In the genomic region with DNA sequence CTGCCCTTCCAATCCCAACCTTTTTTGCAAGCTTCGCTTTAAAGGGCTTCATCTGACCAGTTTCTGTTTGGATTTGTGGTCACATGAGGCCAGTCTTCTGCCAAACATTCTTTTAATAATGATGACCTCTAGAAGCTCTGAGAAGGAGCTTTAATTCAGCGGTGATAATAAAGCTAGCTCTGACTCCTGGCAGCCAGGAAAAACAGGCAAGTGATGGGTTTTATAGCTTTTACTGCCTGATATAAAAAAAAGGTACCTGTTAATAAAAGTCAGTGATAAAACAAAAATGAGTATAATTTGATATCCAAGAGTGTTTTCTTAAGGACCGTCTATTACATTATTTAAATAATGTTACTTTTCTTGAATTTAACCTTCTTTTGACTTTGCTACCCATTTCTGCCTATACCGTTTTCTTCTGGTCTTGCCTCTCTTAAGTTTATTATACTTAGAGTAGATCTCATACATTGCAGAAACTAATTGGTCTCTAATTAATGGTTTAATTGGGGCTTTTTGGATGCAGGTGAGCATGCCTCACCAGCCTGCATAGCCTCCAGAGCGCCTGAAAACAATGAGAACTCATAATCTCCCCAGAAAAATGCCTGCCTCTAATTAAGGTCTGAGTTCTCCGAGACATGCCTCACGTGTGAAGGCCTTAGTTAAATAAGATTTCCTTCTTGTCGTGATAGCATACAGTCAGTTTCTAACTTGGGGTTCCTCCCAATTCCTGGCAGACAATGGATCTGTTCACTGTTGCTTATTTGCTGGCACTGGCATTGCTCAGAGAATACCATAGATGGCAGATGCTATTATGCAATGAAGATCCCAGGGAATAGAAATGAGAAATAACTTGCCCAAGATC, we compare ENCODE assay signal across 9 mouse cellular contexts.
A peak's percentile ranks its signal among the peaks of the same experiment; 100 is the strongest.
DNase-seq lines count a peak whose midpoint lies in the region; ATAC-seq and TF ChIP-seq lines count a peak whose summit lies in the region.
"Had no signal": no experiment of that assay in that cellular context is flagged by ENCODE, and none has a peak within 500 bp of the region (broad histone marks: within the 10 kb centered on the region; RNA-seq: fewer than 3 reads in every experiment).

No protein-coding gene starts in this region.

- DNase-seq in hindbrain, postnatal 0 days (ENCODE audit: low spot score) = no peak
- DNase-seq in brain, embryonic 14.5 days (ENCODE audit: low read depth) = peak; percentile 88
- DNase-seq in forebrain, postnatal 0 days = peak; percentile 18

- H3K9me3 ChIP-seq in hindbrain, embryonic 13.5 days = no peaks in the 10 kb centered on the region
- H3K9me3 ChIP-seq in hindbrain, postnatal 0 days (ENCODE audit: low read length) = no peaks in the 10 kb centered on the region
- H3K9me3 ChIP-seq in megakaryocyte, embryonic 14.5 days = no peaks in the 10 kb centered on the region
- H3K9me3 ChIP-seq in forebrain, postnatal 0 days (ENCODE audit: low read length) = no peaks in the 10 kb centered on the region
- H3K9me3 ChIP-seq: liver, embryonic 13.5 days; stomach, embryonic 15.5 days had no signal

- H3K4me3 ChIP-seq in hindbrain, embryonic 13.5 days = no peak overlapping the region
- no peak overlapping the region for H3K4me3 ChIP-seq in hindbrain, postnatal 0 days (ENCODE audit: low read length)
- peak overlapping the region; percentile 28 for H3K4me3 ChIP-seq in megakaryocyte, embryonic 14.5 days (replicated peaks)
- no peak overlapping the region for H3K4me3 ChIP-seq in forebrain, postnatal 0 days (ENCODE audit: low read depth, low read length)
- H3K4me3 ChIP-seq: liver, embryonic 13.5 days; stomach, embryonic 15.5 days had no signal

- WGBS in hindbrain, embryonic 13.5 days = 75% methylated on average over 8 of the region's 8 CpGs
- 63% methylated on average over 8 of the region's 8 CpGs for WGBS in hindbrain, postnatal 0 days
- WGBS in forebrain, postnatal 0 days = 23% methylated on average over 8 of the region's 8 CpGs

- no peak overlapping the region for H3K4me2 ChIP-seq in hindbrain, embryonic 13.5 days
- H3K4me2 ChIP-seq in hindbrain, postnatal 0 days (ENCODE audit: low read depth, low read length) = no peak overlapping the region
- H3K4me2 ChIP-seq in forebrain, postnatal 0 days (ENCODE audit: low read depth) = no peak overlapping the region
- H3K4me2 ChIP-seq: liver, embryonic 13.5 days; stomach, embryonic 15.5 days had no signal

- no peak for TF ChIP-seq CTCF in hindbrain, postnatal 0 days (IDR thresholded peaks at IDR 0.05; ENCODE audit: low read depth)
- TF ChIP-seq CTCF in brain, embryonic 14.5 days (IDR thresholded peaks at IDR 0.05; ENCODE audit: borderline replicate concordance, extremely low read depth, insufficient read depth, insufficient read length) = no peak
- TF ChIP-seq CTCF in forebrain, postnatal 0 days (IDR thresholded peaks at IDR 0.05; ENCODE audit: low read depth) = no peak

- no peak for ATAC-seq in hindbrain, embryonic 13.5 days (ENCODE audit: low FRiP score)
- no peak for ATAC-seq in hindbrain, postnatal 0 days
- ATAC-seq in megakaryocyte, adult 5-6 weeks (ENCODE audit: poor library complexity, severe bottlenecking) = no peak
- ATAC-seq in forebrain, postnatal 0 days = no peak
- ATAC-seq in monocyte, adult 5-6 weeks (replicated peaks; ENCODE audit: insufficient number of reproducible peaks, low FRiP score, low TSS enrichment, poor library complexity, severe bottlenecking) = no peak

- no peak for TF ChIP-seq POLR2A in brain, embryonic 14.5 days (IDR thresholded peaks at IDR 0.05; ENCODE audit: borderline replicate concordance, extremely low read depth, insufficient read depth, insufficient read length, poor library complexity, severe bottlenecking)

- no peak overlapping the region for H3K9ac ChIP-seq in hindbrain, embryonic 13.5 days
- no peak overlapping the region for H3K9ac ChIP-seq in hindbrain, postnatal 0 days (replicated peaks; ENCODE audit: low read length)
- no peak overlapping the region for H3K9ac ChIP-seq in forebrain, postnatal 0 days
- H3K9ac ChIP-seq: liver, embryonic 13.5 days; stomach, embryonic 15.5 days had no signal

- no peaks in the 10 kb centered on the region for H3K36me3 ChIP-seq in hindbrain, embryonic 13.5 days
- H3K36me3 ChIP-seq in hindbrain, postnatal 0 days (ENCODE audit: insufficient read depth, low read length) = no peaks in the 10 kb centered on the region
- H3K36me3 ChIP-seq in megakaryocyte, embryonic 14.5 days (replicated peaks; ENCODE audit: low read length) = peaks cover 5% of the 10 kb centered on the region
- H3K36me3 ChIP-seq in forebrain, postnatal 0 days (ENCODE audit: insufficient read depth) = no peaks in the 10 kb centered on the region
- H3K36me3 ChIP-seq: liver, embryonic 13.5 days; stomach, embryonic 15.5 days had no signal

- H3K27me3 ChIP-seq in hindbrain, embryonic 13.5 days = no peaks in the 10 kb centered on the region
- H3K27me3 ChIP-seq in hindbrain, postnatal 0 days (ENCODE audit: insufficient read depth, low read length) = no peaks in the 10 kb centered on the region
- H3K27me3 ChIP-seq in megakaryocyte, embryonic 14.5 days (replicated peaks) = no peaks in the 10 kb centered on the region
- H3K27me3 ChIP-seq in forebrain, postnatal 0 days (ENCODE audit: insufficient read depth, low read length) = no peaks in the 10 kb centered on the region
- H3K27me3 ChIP-seq: liver, embryonic 13.5 days; stomach, embryonic 15.5 days had no signal

- peak overlapping the region; percentile 70 for H3K27ac ChIP-seq in hindbrain, embryonic 13.5 days
- H3K27ac ChIP-seq in hindbrain, postnatal 0 days = no peak overlapping the region
- H3K27ac ChIP-seq in forebrain, postnatal 0 days (ENCODE audit: low read depth, low read length) = 0 out of 2 replicates have a peak overlapping the region, but pooled peaks have one; percentile 31
- H3K27ac ChIP-seq: liver, embryonic 13.5 days; stomach, embryonic 15.5 days had no signal

- peaks cover 16% of the 10 kb centered on the region for H3K4me1 ChIP-seq in hindbrain, embryonic 13.5 days (replicated peaks)
- no peaks in the 10 kb centered on the region for H3K4me1 ChIP-seq in hindbrain, postnatal 0 days (ENCODE audit: insufficient read depth, low read length)
- peaks cover 11% of the 10 kb centered on the region for H3K4me1 ChIP-seq in megakaryocyte, embryonic 14.5 days
- no peaks in the 10 kb centered on the region for H3K4me1 ChIP-seq in forebrain, postnatal 0 days (ENCODE audit: insufficient read depth)
- H3K4me1 ChIP-seq: liver, embryonic 13.5 days had no signal
